Mouse (Mus musculus) MN1 (cell line): ENCODE results near the gene Gpm6b.

ENCODE experiments used
- DNase-seq: peaks from one replicate; pipeline ENCODE4 v3.0.0-alpha.2; 2016; ENCODE audit warnings: low spot score

The Gpm6b gene

GRCm38 (mm10) chrX:166307437-166308222, 68.9 kb downstream of the Gpm6b start:
- DNase-seq = no peak

GRCm38 (mm10) chrX:166308798-166309197, 70.1 kb downstream of the Gpm6b start:
- DNase-seq = peak; percentile 49

- no peak for DNase-seq
Observed at GRCm38 (mm10) chrX:166315251-166315650, 76.5 kb downstream of the Gpm6b start.

GRCm38 (mm10) chrX:166316552-166317375, 78.1 kb downstream of the Gpm6b start:
- DNase-seq = no peak

- DNase-seq = no peak
Observed at GRCm38 (mm10) chrX:166317376-166317679, 78.6 kb downstream of the Gpm6b start.

- DNase-seq = no peak
Observed at GRCm38 (mm10) chrX:166323226-166323625, 84.5 kb downstream of the Gpm6b start.

GRCm38 (mm10) chrX:166327621-166328020, 88.9 kb downstream of the Gpm6b start:
- DNase-seq = no peak

- DNase-seq = no peak
Observed at GRCm38 (mm10) chrX:166328219-166328901, 89.6 kb downstream of the Gpm6b start.

- DNase-seq = peak; percentile 74
Observed at GRCm38 (mm10) chrX:166328904-166329451, 90.3 kb downstream of the Gpm6b start.

GRCm38 (mm10) chrX:166334516-166335136, 95.9 kb downstream of the Gpm6b start:
- no peak for DNase-seq

- DNase-seq = no peak
Observed at GRCm38 (mm10) chrX:166338353-166338752, 99.6 kb downstream of the Gpm6b start.

- DNase-seq = no peak
Observed at GRCm38 (mm10) chrX:166338784-166339520, 100.2 kb downstream of the Gpm6b start.

GRCm38 (mm10) chrX:166339911-166340310, 101.2 kb downstream of the Gpm6b start:
- DNase-seq = no peak

- DNase-seq = no peak
Observed at GRCm38 (mm10) chrX:166341795-166342194, 103.1 kb downstream of the Gpm6b start.

- DNase-seq = peak; percentile 64
Observed at GRCm38 (mm10) chrX:166344228-166345015, 105.7 kb downstream of the Gpm6b start.

- DNase-seq = peak; percentile 53
Observed at GRCm38 (mm10) chrX:166348086-166348485, 109.4 kb downstream of the Gpm6b start.

- DNase-seq = no peak
Observed at GRCm38 (mm10) chrX:166348634-166349033, 109.9 kb downstream of the Gpm6b start.

- DNase-seq = peak; percentile 61
Observed at GRCm38 (mm10) chrX:166351790-166352189, 113.1 kb downstream of the Gpm6b start.

GRCm38 (mm10) chrX:166353412-166353811, 114.7 kb downstream of the Gpm6b start:
- no peak for DNase-seq

- DNase-seq = no peak
Observed at GRCm38 (mm10) chrX:166354913-166355312, 116.2 kb downstream of the Gpm6b start.
